Mouse (Mus musculus): Measurements from ENCODE around the gene Nek8. TPM values are rescaled to one million over a fixed set of nuclear protein-coding genes. Genes with fewer than 3 reads are reported as not detected.

Gene Nek8
- polyA plus RNA-seq, 1 experiment = 17.9 TPM

DNA sequence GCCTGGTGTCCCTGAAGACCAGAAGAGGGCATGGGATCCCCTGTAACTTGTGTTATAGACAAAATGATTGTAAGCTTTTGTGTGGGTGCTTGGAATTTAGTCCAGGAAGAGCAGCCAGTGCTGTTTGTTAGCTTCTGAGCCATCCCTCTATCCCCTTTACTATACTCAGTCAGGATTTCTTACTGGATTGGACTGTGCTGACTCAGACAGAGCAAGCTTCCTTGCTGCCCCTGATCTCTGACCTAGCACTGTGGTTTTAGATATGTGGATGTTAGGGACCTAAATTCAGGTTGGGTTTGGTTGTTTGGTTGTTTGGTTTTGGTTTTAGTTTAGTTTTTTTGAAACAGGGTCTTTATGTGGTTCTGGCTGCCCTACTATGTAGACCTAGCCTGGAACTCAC is 58.0 kb downstream of the Nek8 start:
- Histone ChIP-seq H3K4me1 (ENCODE audit: control insufficient read depth, insufficient read depth, low read length) (peaks cover 13% of the 10 kb centered on the region), H3K4me3 (ENCODE audit: insufficient read depth, low read length) (no peak overlapping the region), H3K27ac (ENCODE audit: insufficient read depth, low read length) (no peak overlapping the region)
- no peak for TF ChIP-seq POLR2A (IDR thresholded peaks at IDR 0.05; ENCODE audit: low read depth, low read length)
- TF ChIP-seq CTCF (IDR thresholded peaks at IDR 0.05; ENCODE audit: borderline replicate concordance, insufficient read depth, low read length) = no peak

DNA sequence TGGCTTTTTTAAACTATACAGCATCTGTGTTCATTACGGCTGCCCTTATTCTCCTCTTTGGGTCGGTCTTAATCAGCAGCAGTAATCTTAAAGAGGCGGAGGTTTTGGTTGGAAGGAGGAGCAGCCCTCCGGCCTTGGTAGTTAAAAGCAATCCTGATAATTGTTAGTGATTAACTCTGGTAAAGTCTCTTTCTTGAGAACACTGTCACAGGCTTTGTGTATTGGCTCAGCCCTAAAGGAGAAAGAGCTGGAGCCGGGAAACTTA is 60.4 kb downstream of the Nek8 start:
- TF ChIP-seq POLR2A (IDR thresholded peaks at IDR 0.05; ENCODE audit: low read depth, low read length) (no peak), CTCF (IDR thresholded peaks at IDR 0.05; ENCODE audit: borderline replicate concordance, insufficient read depth, low read length) (no peak)
- H3K4me1 ChIP-seq (ENCODE audit: control insufficient read depth, insufficient read depth, low read length) = peaks cover 13% of the 10 kb centered on the region
- peak overlapping the region; percentile 15; the same call in 1 of the 2 replicates for H3K27ac ChIP-seq (ENCODE audit: insufficient read depth, low read length)
- peak overlapping the region; percentile 76 for H3K4me3 ChIP-seq (ENCODE audit: insufficient read depth, low read length)

Other genes starting within 250 kb of the Nek8 start
- not detected in 2 replicates for gene Sez6, start 245.9 kb downstream of the Nek8 start, polyA plus RNA-seq (2011; ENCODE audit: insufficient read length, low read depth, missing spikeins)
- gene Phf12, start 193.9 kb downstream of the Nek8 start, polyA plus RNA-seq (2011; ENCODE audit: insufficient read length, low read depth, missing spikeins) = 39.4 and 47.4 TPM in 2 replicates
- 5.7 and 8.3 TPM in 2 replicates for gene Dhrs13, start 144.4 kb downstream of the Nek8 start, polyA plus RNA-seq (2011; ENCODE audit: insufficient read length, low read depth, missing spikeins)
- 70.0 and 71.3 TPM in 2 replicates for gene Flot2, start 138.7 kb downstream of the Nek8 start, polyA plus RNA-seq (2011; ENCODE audit: insufficient read length, low read depth, missing spikeins)
- gene Eral1, start 96.3 kb downstream of the Nek8 start, polyA plus RNA-seq (2011; ENCODE audit: insufficient read length, low read depth, missing spikeins) = 17.0 and 18.5 TPM in 2 replicates
- 10.2 and 15.5 TPM in 2 replicates for gene Fam222b, start 82.0 kb downstream of the Nek8 start, polyA plus RNA-seq (2011; ENCODE audit: insufficient read length, low read depth, missing spikeins)
- gene Traf4, start 11.1 kb downstream of the Nek8 start, polyA plus RNA-seq (2011; ENCODE audit: insufficient read length, low read depth, missing spikeins) = 40.5 and 45.1 TPM in 2 replicates
- 13.6 and 15.3 TPM in 2 replicates for gene Tlcd1, start within 50 bp of the Nek8 start, polyA plus RNA-seq (2011; ENCODE audit: insufficient read length, low read depth, missing spikeins)
- 2,180 and 2,276 TPM in 2 replicates for gene Rpl23a, start 6.9 kb upstream of the Nek8 start, polyA plus RNA-seq (2011; ENCODE audit: insufficient read length, low read depth, missing spikeins)
- 112 and 127 TPM in 2 replicates for gene Rab34, start 11.8 kb upstream of the Nek8 start, polyA plus RNA-seq (2011; ENCODE audit: insufficient read length, low read depth, missing spikeins)
- 0.92 and 1.7 TPM in 2 replicates for gene Proca1, start 16.7 kb upstream of the Nek8 start, polyA plus RNA-seq (2011; ENCODE audit: insufficient read length, low read depth, missing spikeins)
- gene Sdf2, start 69.1 kb upstream of the Nek8 start, polyA plus RNA-seq (2011; ENCODE audit: insufficient read length, low read depth, missing spikeins) = 65.4 and 67.3 TPM in 2 replicates
- gene Supt6, start 69.3 kb upstream of the Nek8 start, polyA plus RNA-seq (2011; ENCODE audit: insufficient read length, low read depth, missing spikeins) = 56.1 and 57.8 TPM in 2 replicates
- 81.8 and 86.7 TPM in 2 replicates for gene 2610507B11Rik, start 85.1 kb upstream of the Nek8 start, polyA plus RNA-seq (2011; ENCODE audit: insufficient read length, low read depth, missing spikeins)
- gene BC030499, start 114.2 kb upstream of the Nek8 start, polyA plus RNA-seq (2011; ENCODE audit: insufficient read length, low read depth, missing spikeins) = 0.45 and 0.63 TPM in 2 replicates
- gene Spag5, start 124.9 kb upstream of the Nek8 start, polyA plus RNA-seq (2011; ENCODE audit: insufficient read length, low read depth, missing spikeins) = 22.6 and 35.1 TPM in 2 replicates
- gene Aldoc, start 146.3 kb upstream of the Nek8 start, polyA plus RNA-seq (2011; ENCODE audit: insufficient read length, low read depth, missing spikeins) = 2.8 and 5.3 TPM in 2 replicates
- gene Pigs, start 151.7 kb upstream of the Nek8 start, polyA plus RNA-seq (2011; ENCODE audit: insufficient read length, low read depth, missing spikeins) = 62.1 and 65.0 TPM in 2 replicates
- 14.4 and 19.2 TPM in 2 replicates for gene Unc119, start 166.8 kb upstream of the Nek8 start, polyA plus RNA-seq (2011; ENCODE audit: insufficient read length, low read depth, missing spikeins)
- gene Foxn1, start 209.9 kb upstream of the Nek8 start, polyA plus RNA-seq (2011; ENCODE audit: insufficient read length, low read depth, missing spikeins) = 0.15 TPM in 1 of 2 replicates, not detected in the other
- gene Slc13a2, start 245.5 kb upstream of the Nek8 start, polyA plus RNA-seq (2011; ENCODE audit: insufficient read length, low read depth, missing spikeins) = not detected in 2 replicates

Data from embryonic fibroblast, embryonic 13.5 days (primary cell).